In the genomic region with DNA sequence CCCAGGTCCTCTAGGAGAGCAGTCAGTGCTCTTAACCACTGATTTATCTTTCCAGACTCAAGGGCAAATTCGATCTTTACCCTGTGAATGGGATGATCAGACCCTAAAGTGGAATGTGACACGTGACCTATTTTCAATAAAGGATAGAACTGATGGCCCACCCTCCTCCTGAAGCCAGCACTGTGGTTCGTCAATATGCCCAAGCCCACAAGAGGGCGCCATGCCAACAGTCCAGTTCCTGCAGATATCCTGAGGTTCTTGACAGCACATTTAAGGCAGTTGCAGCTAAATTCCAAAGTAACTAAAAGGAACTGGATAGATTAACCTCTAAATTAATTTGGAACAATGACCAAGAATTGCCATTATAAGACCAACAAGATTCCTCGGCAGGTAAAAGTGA, we compare ENCODE assay signal across 8 mouse cellular contexts. TPM values are rescaled to one million over a fixed set of nuclear protein-coding genes. Genes with fewer than 3 reads are reported as not detected.
A peak's percentile ranks its signal among the peaks of the same experiment; 100 is the strongest.
DNase-seq lines count a peak whose midpoint lies in the region; ATAC-seq and TF ChIP-seq lines count a peak whose summit lies in the region.

No protein-coding gene starts in this region.

- ATAC-seq in heart, embryonic 11.5 days (replicated peaks; ENCODE audit: insufficient number of reproducible peaks, low FRiP score, low TSS enrichment) = no peak
- ATAC-seq in midbrain, postnatal 0 days (ENCODE audit: low FRiP score) = no peak

- intact Hi-C loops in heart, postnatal 36 days (cut with DNase I) = loop anchor here (1.0 kb wide), 1 partner anchor 40 kb away; no protein-coding TSS in a partner anchor

- WGBS in heart, embryonic 11.5 days (ENCODE audit: insufficient replicate concordance) = 22% methylated on average over 5 of the region's 5 CpGs
- WGBS in midbrain, postnatal 0 days = 21% methylated on average over 5 of the region's 5 CpGs

- H3K9me3 ChIP-seq in heart, embryonic 11.5 days (replicated peaks; ENCODE audit: control insufficient read depth, low read length) = no peaks in the 10 kb centered on the region
- no peaks in the 10 kb centered on the region for H3K9me3 ChIP-seq in midbrain, postnatal 0 days (ENCODE audit: low read length)

- H3K4me2 ChIP-seq in heart, embryonic 11.5 days = no peak overlapping the region
- H3K4me2 ChIP-seq in midbrain, postnatal 0 days (ENCODE audit: low read depth, low read length, poor library complexity, severe bottlenecking) = no peak overlapping the region

- no peaks in the 10 kb centered on the region for H3K36me3 ChIP-seq in heart, embryonic 11.5 days (ENCODE audit: control insufficient read depth, insufficient read depth, low read length)
- no peaks in the 10 kb centered on the region for H3K36me3 ChIP-seq in midbrain, postnatal 0 days (ENCODE audit: insufficient read depth, low read length)

- DNase-seq in heart, adult 18-20 months = peak; percentile 71 to 89
- peak; percentile 48 to 58 for DNase-seq in right cerebral cortex, adult 2 months (ENCODE audit: low spot score in 2 of 2)
- no peak for DNase-seq in right cerebral cortex, postnatal 25 days
- peak; percentile 81 for DNase-seq in adrenal gland, postnatal 14 days
- DNase-seq in heart, postnatal 36 days = peak; percentile 73 to 83
- peak; percentile 52 for DNase-seq in midbrain, postnatal 0 days (ENCODE audit: low spot score)
- no peak for DNase-seq in layer of hippocampus, postnatal 36 days

- H3K27ac ChIP-seq in heart, embryonic 11.5 days (ENCODE audit: low read depth, low read length) = no peak overlapping the region
- H3K27ac ChIP-seq in midbrain, postnatal 0 days (ENCODE audit: low read depth, low read length) = no peak overlapping the region

- peaks cover 19% of the 10 kb centered on the region for H3K4me1 ChIP-seq in heart, embryonic 11.5 days (ENCODE audit: control insufficient read depth, insufficient read depth, low read length)
- peaks cover 8% of the 10 kb centered on the region; the same call in 1 of the 2 replicates for H3K4me1 ChIP-seq in midbrain, postnatal 0 days (ENCODE audit: insufficient read depth, low read length)

- peaks cover 38% of the 10 kb centered on the region for H3K27me3 ChIP-seq in heart, embryonic 11.5 days (ENCODE audit: control insufficient read depth, insufficient read depth, low read length)
- H3K27me3 ChIP-seq in midbrain, postnatal 0 days (ENCODE audit: insufficient read depth, low read length) = peaks cover 36% of the 10 kb centered on the region

- no peak overlapping the region for H3K4me3 ChIP-seq in heart, embryonic 11.5 days (ENCODE audit: low read depth, low read length)
- no peak overlapping the region for H3K4me3 ChIP-seq in midbrain, postnatal 0 days (ENCODE audit: low read depth, low read length)

- peak; percentile 71 for TF ChIP-seq CTCF in midbrain, postnatal 0 days (IDR thresholded peaks at IDR 0.05)

- H3K9ac ChIP-seq in heart, embryonic 11.5 days (ENCODE audit: low read depth, low read length) = no peak overlapping the region
- H3K9ac ChIP-seq in midbrain, postnatal 0 days (replicated peaks; ENCODE audit: low read length, poor library complexity, severe bottlenecking) = no peak overlapping the region

RNA-seq across cellular contexts. Expression of a gene that starts 3.5 kb away (rescaled TPM):
- total RNA-seq in heart, adult 18-20 months (2021) = 1 to 10 TPM; 3.7 to 4.6 TPM
- 8.6 and 8.8 TPM in 2 replicates for polyA plus RNA-seq in heart, embryonic 11.5 days (2014; fragmentation: Nextera tagmentation; extraction: Ambion mirVana)
- 7.3 and 8.3 TPM in 2 replicates for total RNA-seq in adrenal gland, postnatal 14 days (2021)
- 1 to 10 TPM; 5.4 to 8.0 TPM for total RNA-seq in heart, postnatal 36 days (2021)
- 39.4 and 68.0 TPM in 2 replicates for total RNA-seq in midbrain, postnatal 0 days (2014; rRNA removed)
- polyA plus RNA-seq in midbrain, postnatal 0 days (2015; fragmentation: Nextera tagmentation; extraction: Ambion mirVana) = 12.1 and 15.4 TPM in 2 replicates
- 1 to 10 TPM; 5.1 to 5.2 TPM for total RNA-seq in layer of hippocampus, postnatal 36 days (2021)

RNA-seq across cellular contexts. Expression of a gene that starts 6.6 kb away (rescaled TPM):
- 100 to 1,000 TPM; 120 to 127 TPM for total RNA-seq in heart, adult 18-20 months (2021)
- 125 and 135 TPM in 2 replicates for polyA plus RNA-seq in heart, embryonic 11.5 days (2014; fragmentation: Nextera tagmentation; extraction: Ambion mirVana)
- 125 and 132 TPM in 2 replicates for total RNA-seq in adrenal gland, postnatal 14 days (2021)
- 100 to 1,000 TPM; 132 to 136 TPM for total RNA-seq in heart, postnatal 36 days (2021)
- total RNA-seq in midbrain, postnatal 0 days (2014; rRNA removed) = 210 and 241 TPM in 2 replicates
- 227 and 250 TPM in 2 replicates for polyA plus RNA-seq in midbrain, postnatal 0 days (2015; fragmentation: Nextera tagmentation; extraction: Ambion mirVana)
- 100 to 1,000 TPM; 161 to 177 TPM for total RNA-seq in layer of hippocampus, postnatal 36 days (2021)

RNA-seq across cellular contexts. Expression of a gene that starts 24.9 kb away (rescaled TPM):
- total RNA-seq in heart, adult 18-20 months (2021) = 10 to 100 TPM; 12.3 to 12.8 TPM
- polyA plus RNA-seq in heart, embryonic 11.5 days (2014; fragmentation: Nextera tagmentation; extraction: Ambion mirVana) = 22.1 and 26.5 TPM in 2 replicates
- total RNA-seq in adrenal gland, postnatal 14 days (2021) = 13.7 and 18.9 TPM in 2 replicates
- 10 to 100 TPM; 10.8 to 15.0 TPM for total RNA-seq in heart, postnatal 36 days (2021)
- 37.6 and 46.8 TPM in 2 replicates for total RNA-seq in midbrain, postnatal 0 days (2014; rRNA removed)
- 34.7 and 36.3 TPM in 2 replicates for polyA plus RNA-seq in midbrain, postnatal 0 days (2015; fragmentation: Nextera tagmentation; extraction: Ambion mirVana)
- total RNA-seq in layer of hippocampus, postnatal 36 days (2021) = 10 to 100 TPM; 33.8 to 36.0 TPM

RNA-seq across cellular contexts. Expression of a gene that starts 27.0 kb away (rescaled TPM):
- total RNA-seq in heart, adult 18-20 months (2021) = under 1 TPM in 1 of 2 experiments, not detected in 1; 0.15 TPM
- not detected in 2 replicates for polyA plus RNA-seq in heart, embryonic 11.5 days (2014; fragmentation: Nextera tagmentation; extraction: Ambion mirVana)
- not detected in 2 replicates for total RNA-seq in adrenal gland, postnatal 14 days (2021)
- total RNA-seq in heart, postnatal 36 days (2021) = not detected
- 0.49 and 1.2 TPM in 2 replicates for total RNA-seq in midbrain, postnatal 0 days (2014; rRNA removed)
- 0.28 and 0.52 TPM in 2 replicates for polyA plus RNA-seq in midbrain, postnatal 0 days (2015; fragmentation: Nextera tagmentation; extraction: Ambion mirVana)
- total RNA-seq in layer of hippocampus, postnatal 36 days (2021) = 1 to 10 TPM; 1.6 to 3.1 TPM

Comparison
In these comparisons a context has a peak if more than half of its experiments do, and no peak if none do; other contexts are left out.
1. DNase-seq: peak in heart, adult 18-20 months (2 of 2), right cerebral cortex, adult 2 months (2 of 2), adrenal gland, postnatal 14 days (single experiment), heart, postnatal 36 days (2 of 2) and midbrain, postnatal 0 days (single experiment); none in right cerebral cortex, postnatal 25 days (single experiment) and layer of hippocampus, postnatal 36 days (0 of 2).